Mouse (Mus musculus): ENCODE data around the gene Rassf2.

Gene Rassf2

DNA sequence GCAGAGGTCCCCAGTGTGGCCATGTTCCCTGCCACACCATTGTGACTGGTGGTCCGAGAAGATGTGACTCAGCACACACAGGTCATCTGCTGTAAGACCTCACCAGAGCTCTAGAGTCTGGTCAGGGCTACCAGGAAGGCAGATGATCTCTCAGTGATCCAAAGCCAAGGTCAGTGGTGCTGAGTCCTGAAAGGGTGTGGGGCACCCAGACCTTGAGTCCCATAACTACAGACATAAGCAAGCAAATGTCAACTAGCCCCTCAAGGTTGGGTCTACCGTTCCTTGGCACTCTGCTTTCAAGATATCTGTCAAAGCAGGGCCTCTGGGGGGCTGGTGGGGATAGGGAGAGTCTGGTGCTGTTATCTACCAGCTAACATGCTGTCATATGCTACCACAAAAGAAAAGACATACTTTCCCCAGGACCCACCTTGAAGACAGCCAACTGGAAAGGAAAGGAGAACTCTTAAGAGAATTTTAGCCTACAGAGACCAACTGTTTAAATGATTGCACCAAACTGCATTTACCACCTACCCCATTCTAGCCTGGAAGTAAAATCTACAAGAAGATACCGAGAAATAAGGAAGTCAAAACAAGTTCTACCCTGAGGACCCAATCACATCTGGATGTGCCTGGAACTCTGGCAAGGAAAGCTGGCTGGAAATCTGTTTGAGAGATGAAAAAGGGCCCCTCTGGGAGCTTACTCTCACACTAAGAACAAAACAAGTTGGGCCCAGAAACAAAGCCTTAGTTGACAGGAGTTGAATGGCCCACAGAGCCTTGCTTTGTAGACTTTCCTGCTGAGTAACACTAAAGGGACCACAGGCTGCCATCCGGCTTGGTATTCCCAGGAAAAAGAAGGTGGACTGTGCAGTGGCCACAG lies 4.8 kb upstream of the Rassf2 start:
- no peak for DNase-seq

DNA sequence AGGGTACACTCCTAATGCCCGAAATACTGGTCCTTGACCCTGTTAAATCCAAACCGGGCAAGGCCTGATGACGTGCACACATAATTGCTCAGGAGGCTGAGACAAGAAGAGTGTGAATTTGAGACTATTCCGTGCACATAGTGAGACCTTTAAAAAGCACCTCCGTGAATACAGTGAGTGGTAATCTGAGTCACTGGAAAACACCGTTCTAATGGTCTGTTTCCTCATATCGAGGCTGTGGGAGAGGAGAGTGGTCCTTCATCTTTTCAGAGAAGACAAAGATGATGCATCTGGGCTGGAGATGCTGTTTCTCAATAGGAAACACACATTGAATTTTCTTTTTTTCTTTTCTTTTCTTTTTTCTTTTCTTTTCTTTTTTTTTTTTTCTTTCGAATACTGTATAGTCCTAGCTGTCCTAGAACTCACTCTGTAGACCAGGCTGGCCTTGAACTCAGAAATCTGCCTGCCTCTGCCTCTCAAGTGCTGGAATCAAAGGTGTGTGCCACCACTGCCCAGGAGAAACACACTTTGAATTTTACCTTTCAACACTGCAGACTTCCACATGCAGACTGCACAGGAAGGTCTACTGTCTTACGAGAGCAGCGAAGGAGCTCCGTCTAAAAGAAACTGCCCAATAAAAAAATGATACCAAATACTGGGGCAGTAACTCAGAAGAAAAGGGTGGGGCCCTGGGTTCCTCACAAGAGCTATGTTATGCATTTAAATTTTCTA lies 1.5 kb upstream of the Rassf2 start:
- no peak for DNase-seq

DNA sequence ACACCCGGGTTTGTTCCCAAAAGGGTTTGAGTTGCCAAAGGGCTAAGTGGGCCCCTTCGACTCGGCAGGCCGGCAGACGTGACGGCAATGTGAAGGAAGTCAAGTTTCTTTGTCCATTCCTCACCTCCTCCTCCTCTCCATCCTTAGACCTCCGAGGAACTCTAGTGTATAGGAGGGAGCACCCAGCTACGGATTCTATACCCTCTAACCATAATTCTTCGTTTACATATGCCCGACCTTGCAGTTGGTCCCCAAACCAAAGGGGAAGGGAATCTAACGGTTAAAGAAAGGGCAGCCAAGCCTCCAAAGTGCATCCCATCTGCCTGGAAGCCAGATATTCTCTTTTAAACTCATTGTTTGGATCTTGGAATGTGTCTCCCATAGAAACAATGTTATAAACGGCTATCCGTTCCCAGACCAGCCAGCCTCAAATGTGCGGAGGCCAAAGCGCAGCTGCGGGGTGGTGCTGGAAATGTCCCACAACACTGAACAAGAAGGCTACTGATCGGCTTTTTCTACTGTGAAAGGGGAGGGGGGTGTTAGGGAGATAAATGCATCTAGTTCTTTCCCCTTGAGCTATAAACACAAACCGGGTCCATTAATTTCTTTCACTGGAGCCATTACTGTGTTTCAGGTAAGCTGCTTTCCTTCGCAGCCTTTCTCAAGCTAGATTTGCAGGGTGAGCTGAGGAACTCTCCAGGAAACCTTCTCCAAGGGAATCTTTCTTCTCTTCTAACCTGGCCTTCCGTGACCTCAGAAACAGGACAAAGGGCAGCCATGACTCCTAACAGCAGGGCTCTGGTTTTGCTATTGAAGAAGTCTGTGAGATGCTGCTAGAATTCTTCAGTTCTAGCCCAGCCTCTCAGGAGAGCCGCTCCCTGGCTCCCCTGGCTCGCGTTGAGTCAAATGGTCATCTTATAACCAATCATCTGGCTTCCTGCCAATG lies 633 bp upstream of the Rassf2 start:
- DNase-seq: no peak

DNA sequence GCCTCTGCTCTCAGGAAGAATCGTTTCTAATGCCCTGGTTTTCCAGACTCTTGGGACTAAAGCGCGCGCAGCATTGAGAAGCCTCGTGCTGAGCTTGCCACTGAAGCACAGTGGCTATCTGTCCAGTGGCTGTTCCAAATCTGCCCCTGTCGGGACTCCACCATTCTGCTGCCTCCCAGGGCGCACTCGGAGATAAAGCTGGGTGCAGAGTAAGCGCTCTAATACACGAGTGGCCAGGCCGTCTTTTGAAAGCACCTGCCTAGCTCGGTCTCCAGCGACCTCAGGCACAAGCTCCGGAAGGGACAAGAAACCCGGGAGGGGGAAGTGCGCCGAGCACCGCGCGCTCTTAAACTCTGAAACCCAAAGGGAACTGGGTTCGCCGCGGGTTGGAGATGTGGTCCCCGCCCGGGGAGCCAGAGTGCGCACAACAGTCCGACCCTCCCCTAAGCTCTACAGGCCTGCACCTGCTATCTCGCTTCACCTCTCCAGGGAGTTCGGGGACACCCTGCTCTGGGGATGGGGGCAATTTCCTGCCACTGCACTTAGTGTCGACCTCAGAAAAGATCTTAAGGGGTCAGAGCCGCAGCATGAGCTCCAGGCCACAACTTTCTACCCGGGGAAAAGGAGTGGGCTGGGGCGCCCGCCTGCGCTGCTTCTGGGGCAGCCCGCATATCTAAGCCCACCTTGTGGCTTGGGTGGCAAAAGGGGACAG lies 1.0 kb downstream of the Rassf2 start:
- DNase-seq: peak; percentile 52

DNA sequence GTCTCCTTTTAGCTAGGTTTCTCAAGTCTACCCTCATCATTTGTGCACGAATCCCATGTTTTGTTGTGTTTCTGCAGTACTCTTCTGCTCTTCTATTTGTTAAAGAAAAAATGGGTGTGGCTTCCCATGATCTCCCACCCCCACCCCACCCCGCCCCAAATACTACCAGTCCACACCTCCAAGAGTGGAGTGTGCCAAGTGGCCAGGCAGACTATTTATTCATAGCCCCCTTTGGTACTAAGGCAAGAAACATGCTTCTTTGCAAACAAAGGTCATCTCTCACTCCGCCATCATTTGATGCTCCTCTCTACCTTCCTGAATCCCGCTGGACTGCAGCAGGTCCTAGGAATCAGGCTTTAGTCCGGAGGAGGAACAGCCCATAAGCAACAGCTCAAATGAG lies 2.0 kb downstream of the Rassf2 start:
- no peak for DNase-seq

DNA sequence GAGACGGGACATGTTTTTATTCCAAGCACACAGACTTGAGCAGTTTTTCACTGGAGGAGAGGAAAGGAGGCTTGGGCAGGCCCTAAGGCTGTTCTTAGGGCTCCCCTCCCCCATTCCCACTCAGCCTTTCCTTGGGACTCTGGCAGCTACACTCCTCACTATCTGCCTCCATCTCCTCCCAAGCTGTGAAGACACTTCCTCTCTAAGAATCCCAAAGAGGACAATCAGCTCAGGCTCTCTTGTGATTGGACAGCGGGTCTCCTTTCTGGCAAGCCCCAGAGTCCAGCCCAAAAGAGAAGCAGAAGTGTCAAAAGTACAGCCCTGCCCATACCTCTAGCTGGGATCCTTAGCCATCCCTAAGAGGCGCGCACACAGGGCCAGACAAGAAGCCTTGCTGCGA lies 2.7 kb downstream of the Rassf2 start:
- peak; percentile 38 for DNase-seq

DNA sequence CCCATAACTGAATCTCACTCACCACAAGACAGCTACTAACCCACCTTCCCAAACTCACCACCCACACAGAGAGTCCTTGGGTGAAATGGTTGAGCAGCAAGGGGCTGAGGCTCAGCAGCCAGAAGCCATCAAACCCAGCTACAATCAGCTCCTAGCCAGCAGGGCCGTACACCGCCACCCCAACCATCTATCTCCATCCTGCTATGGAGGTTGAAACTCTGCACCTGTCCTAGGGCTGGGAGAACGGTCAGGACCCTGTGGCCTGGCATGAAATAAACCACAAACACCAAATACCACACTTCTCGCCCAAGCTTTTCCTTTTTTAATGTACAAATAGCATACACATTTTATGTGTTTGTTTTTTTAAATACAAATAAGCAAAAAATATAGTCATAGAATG lies 6.0 kb downstream of the Rassf2 start:
- no peak for DNase-seq

DNA sequence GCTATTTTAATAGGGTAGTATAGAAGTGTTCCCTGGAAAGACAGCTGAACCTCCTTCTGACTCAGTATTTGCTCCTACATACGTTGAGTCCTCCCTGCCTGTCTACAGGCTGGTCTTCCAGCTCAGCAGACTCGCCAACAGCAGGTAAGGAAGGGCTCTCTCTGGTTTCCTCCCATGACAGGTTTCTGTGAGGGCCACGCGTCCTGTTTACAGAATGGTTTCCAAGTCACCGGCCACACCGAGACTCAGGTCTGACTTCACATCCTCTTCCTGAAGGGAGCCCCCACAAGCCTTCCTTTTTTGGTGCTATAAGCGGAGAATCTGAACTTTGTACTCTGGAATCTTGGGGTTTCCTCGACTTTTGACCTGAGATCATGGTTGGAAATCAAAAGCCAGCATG lies 7.4 kb downstream of the Rassf2 start:
- DNase-seq: no peak

DNA sequence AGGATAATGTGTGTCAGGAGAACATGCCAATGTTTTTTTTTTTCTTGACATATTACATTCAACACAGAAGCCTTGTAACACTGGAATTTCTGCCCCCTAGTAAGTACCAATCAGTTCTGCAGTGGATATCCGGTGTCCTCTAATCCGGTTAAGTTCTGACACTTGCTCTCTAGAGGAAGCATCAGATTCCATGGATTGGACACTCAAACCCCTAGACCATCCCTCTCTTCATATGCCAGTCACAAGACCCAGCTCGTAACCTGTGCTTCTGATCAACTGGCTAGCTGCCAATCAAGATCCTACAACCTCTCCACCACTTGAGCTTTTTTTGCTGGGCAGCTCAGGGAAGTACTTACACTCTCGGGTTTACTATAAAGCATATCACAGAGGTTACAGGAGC lies 8.4 kb downstream of the Rassf2 start:
- DNase-seq: no peak

DNA sequence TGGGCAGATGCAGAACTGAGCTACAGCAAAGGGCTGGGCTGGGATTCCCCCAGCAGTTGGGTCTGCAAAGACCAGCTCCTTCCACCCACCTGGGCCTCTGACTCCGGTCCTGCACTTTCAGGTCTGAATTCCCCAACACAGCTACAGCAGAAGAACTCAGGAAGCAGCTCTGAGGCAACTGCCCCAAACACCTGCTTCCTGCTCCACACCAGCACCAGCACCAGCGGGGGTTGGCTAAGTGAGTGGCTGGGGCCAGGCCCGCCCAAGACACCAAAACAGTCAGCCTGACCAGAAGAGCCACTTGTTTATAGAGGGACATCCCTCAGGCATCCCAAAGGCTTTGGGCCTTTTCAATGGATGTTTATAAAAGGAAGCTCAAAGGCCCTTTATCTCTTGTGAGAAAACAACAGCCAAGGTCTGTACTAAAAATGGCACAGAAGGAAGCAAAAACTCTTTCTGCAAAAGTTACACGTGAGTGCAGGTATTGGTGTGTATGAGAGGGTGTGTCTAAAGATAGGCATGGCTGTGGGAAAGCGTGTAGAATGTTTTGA lies 9.0 kb downstream of the Rassf2 start:
- DNase-seq: peak; percentile 57

DNA sequence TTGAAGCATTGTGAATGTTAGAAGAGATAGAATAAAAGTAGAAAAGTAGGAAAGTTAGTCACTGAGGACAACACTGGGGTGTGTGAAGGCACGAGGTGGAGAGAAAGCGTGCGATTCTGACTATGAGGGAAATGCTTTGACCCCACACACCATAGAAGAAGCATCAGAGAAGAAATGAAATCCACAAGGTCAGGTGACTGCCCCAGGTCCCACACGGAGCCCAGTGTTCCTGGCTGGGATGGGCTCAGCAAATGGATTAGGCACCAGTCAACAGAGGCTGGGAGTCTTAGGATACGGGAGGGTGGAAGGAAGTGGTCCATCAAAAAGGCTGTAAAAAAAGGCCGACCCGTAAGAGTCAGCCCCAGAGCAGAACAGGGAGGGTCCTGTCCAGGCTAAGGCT lies 9.6 kb downstream of the Rassf2 start:
- no peak for DNase-seq

DNA sequence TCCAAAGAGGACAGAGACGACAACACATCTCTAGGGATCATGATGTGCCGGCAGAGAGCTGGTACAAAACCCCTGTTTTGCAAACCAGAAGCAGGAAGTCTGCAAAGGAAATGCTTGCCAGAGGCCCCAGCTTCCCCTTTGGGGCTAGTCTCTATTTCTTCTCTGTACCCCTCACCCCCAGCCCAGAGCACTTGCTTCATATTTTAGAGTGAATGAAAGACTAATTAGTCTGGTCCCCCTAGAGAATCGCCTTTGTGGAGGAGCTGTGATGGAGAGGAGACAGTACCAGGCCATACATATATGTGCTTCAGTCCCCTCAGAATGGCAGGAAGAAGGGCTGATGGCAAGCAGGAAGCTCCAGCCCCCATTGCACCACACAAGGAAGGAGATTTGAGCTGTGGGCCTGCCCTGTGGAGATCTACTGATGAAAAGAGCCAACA lies 10.7 kb downstream of the Rassf2 start:
- no peak for DNase-seq

DNA sequence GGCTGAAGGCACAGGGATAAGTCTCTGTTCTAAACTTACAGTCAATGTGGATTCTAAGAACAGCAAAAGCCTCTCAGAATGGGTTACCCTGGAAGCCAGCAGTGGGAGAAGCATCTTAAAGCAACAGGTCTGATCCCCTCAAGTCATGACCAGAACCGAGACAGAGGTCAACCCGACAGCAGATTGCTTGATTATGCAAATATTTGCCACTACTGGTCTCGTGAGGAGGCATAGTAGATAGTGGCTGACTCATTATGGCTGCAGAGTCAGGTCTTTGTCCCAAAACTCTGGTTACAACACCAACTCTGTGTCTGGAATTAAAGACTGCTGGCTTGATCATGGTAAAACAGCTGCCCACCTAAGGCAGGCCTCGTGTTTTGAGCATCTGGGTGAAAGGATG lies 11.9 kb downstream of the Rassf2 start:
- no peak for DNase-seq

DNA sequence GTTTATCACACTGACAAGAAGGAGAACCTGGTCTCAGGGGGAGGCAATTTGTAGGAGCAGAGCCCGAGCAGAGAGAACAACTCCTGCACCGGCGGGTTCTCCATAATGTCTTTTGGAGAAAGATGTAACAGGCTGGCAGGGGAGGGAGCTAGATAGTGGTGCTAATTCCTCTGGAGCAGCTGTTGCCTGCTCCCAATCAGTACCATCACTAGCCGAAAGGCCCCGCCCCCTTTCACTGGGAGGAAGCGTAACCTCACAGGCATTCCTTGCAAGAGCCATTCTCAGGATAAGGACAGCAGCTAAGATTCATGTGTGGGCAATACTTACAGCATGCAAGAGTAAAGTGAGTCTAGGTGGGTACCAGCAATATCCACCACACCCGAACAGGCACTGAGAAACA lies 12.4 kb downstream of the Rassf2 start:
- DNase-seq: peak; percentile 65

DNA sequence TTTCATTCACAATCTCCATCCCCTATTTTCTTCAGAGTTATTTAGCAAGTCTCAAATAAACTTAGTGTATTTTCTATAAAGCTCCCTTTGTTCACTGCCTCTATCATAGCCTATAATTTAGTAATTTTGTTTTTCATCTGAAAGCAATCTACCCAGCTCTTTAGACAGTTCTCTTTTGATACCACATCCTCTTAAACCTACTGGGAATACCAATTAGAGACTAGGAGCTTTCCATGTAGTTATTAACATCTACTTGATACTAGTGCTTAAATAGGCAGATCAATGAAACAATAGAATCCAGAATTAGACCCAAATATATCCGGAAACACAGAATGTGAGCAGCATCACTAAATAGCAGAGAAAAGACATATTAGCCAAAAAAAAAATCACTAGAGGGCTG lies 14.0 kb downstream of the Rassf2 start:
- DNase-seq: no peak

DNA sequence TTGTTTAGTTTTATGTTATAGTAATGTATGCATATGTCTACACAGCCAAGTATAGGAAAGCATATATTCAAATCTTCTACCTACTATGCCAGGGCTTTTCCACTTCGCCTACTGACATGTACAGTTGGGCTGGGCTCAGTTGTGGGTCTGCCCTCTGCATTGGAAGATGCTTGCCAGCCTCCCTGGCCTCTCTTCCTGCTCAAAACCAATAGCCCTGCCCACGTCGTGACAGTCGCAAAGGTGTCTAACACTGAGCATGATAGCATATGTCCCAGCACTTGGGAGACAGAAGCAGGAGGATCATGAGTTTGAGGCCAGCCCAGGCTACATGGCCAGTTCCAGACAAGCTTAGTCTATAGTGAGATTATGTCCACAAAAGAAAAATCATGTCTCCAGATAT lies 16.9 kb downstream of the Rassf2 start:
- DNase-seq: no peak

DNA sequence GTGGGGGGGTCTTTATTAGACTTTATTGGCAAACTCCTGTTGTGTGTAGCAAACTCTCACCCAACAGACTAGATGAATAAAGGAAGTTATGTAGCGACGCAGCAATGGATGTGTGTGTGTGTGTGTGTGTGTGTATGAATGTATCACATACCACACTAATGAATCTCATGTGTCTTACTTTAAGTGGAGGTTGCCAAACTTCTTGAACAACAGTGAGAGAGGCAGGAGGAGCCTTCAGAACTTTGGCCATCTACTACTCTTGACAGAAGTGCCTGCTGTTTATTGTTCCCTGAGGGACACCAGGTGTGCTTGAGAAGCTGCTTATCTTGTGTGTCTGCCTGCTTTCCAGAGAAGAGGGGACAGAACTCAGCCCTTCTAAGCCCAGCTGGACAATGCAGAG lies 19.3 kb downstream of the Rassf2 start:
- no peak for DNase-seq

DNA sequence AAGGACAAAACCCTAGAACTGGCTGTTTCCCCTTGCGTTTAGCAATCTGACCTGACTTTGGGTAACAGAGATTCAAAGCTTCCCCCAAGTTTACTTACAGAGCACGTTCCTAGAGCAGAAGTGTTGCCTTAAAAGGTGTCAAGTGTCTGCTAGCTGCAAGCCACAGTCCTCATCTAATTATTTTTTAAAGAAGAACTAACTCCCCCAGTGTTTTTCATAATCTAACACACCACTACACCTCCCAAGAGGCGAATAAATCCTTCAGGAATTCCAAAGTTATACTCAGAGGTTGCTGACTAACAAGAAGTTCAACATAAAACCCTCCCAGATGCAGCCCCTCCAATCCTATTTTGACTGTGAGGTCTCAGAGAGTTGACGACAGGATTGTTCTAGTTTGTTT lies 21.9 kb downstream of the Rassf2 start:
- DNase-seq: no peak

DNA sequence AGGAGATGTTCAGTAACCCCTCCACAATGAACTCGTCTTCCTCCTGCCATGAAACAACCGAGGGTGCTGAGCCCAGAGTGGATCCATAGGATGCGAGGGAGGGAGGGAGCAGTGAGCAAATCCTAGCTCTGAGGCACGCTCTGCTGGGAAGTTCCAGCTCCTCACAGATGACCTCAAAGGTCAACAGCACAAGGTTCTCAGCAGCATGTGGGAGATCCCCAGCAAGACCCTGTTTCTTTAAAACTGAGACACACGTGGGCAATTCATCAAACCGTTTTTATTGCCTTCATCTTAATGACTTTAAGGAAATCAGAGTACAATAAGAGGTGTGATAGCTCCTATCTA lies 22.6 kb downstream of the Rassf2 start:
- DNase-seq: no peak

DNA sequence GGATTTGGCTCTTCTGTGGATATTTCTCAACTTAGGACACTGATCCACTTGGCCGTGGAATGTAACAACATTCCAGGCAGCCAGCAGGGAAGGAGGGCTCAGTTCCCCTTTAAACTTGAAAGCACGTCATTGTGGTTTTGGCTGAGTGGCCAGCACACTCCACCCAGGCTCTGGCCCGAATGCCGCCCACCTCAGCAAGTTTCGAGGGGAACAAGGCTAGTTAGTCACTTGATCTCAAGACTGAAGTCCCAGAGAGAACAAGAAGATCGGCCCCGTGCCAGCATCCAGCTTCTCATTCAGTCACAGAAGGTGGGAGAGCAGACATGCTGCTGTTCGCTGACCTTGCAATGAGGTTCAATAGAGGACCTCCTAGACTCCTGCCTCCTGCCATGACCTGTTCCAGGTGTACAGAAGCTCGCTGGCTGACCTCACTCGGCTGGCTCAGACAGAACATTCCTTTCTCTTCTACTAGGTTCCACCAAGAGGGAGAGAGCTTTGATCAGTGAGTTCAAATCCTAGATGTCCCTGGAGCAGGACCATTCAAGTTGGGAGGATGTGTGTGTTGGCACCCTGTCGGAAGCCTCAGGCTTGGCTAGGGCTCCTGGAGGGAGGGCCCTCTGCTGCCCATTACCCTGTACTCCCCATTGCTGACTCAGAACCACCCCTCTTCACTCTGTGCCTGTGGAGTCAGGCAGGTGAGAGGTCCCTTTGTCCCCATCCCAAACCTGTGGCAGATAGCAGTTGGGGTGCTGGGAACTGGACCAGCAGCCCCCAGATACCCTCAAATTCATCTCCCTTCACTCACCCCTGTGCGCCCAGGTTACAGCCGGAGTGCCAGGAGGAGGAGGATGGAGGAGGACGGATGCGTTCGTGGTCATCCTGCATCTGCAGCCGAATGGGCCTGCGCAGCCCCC lies 23.2 kb downstream of the Rassf2 start:
- DNase-seq: peak; percentile 85

DNA sequence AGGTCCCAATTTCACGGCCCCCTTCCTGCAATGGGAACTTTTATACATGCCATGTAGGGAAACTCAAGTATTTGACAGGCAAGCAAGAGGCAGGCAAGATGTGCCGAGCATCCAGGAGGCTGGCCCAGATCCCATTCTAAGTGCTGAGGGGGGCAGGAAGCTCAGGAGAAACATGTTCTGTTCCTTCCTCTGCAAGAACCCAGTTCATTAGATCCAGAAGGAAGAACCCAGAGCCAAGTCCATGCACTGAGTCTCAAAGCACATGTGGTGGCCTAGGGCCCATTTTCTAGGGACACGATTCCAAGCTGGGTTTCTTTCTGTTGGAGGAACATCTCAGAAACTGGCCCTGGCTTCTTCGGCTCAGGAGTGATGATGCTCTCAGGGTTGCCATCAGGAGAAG lies 24.6 kb downstream of the Rassf2 start:
- no peak for DNase-seq
